Mouse (Mus musculus) natural killer cell, adult 2 months (primary cell): ENCODE measurements around the gene Prcc.
"Not testable (repeated sequence)": the region's sequence is repeated elsewhere in the genome, so short reads cannot be mapped to it uniquely, and the experiment has no call there.

Experiments used
- DNase-seq, 2 experiments: peaks; one replicate each; pipeline ENCODE4 v3.0.0; 2022; ENCODE audit warnings: low spot score in 2 of 2

Gene Prcc

GRCm38 (mm10) chr3:87905880-87906485 lies 20.6 kb upstream of the Prcc start, which contains the start of gene Hdgf:
TSS of gene Hdgf (plus strand) at chr3:87906321.
- DNase-seq = peak; percentile 93 to 94

- DNase-seq = no peak
Measured at GRCm38 (mm10) chr3:87903821-87904220, 18.4 kb upstream of the Prcc start.

GRCm38 (mm10) chr3:87901959-87902358 lies 16.6 kb upstream of the Prcc start:
- DNase-seq = not testable (repeated sequence)

- DNase-seq = no peak
Measured at GRCm38 (mm10) chr3:87901036-87901624, 15.7 kb upstream of the Prcc start.

- no peak for DNase-seq
Measured at GRCm38 (mm10) chr3:87899776-87900175, 14.4 kb upstream of the Prcc start.

DNA sequence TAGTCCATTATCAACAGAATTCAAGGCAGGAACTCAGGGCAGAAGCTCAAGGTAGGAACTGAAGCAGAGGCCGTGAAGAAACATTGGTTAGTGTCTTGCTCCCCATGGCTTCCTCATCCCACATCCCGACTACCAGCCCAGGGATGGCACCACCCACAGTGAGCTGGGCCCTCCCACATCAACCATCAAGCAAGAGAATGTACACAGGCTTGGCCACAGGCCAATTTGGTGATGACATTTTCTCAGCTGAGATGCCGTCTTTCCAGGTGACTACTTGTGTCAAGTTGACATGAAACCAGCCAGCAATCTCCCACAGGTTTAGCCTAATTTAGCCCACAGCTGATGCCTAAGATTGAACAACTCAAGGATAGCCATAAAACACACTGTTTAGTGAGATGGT lies 13.9 kb upstream of the Prcc start:
- no peak for DNase-seq

DNA sequence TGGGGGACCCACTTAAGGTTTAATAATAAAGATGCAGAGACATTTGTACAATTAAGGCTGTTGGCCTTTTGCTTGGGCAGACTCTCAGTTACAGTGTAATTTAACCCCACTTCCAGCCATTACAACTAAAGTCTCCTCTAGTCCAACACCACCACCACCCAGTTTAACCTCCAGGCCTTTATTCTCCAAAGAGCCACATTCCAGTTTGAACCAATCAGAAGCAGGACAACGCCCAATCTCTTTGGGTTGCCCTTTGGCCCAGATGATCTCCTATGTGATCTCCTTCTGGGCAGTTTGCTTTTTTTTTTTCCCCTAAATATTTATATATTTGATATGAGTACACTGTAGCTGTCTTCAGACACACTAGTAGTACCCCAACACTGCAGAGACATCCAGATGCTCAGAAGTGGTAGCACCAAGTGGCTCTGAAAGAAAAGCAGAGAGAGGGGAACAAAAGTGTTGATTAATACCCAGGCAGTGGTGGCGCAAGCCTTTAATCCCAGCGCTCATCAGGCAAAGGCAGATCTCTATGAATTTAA lies 8.0 kb upstream of the Prcc start:
- no peak for DNase-seq

GRCm38 (mm10) chr3:87891481-87891880 lies 6.1 kb upstream of the Prcc start:
- no peak for DNase-seq

- DNase-seq = not testable (repeated sequence)
Measured at GRCm38 (mm10) chr3:87887400-87887799, 2.0 kb upstream of the Prcc start.

- DNase-seq = no peak
Measured at GRCm38 (mm10) chr3:87886416-87886815, 1.0 kb upstream of the Prcc start.

DNA sequence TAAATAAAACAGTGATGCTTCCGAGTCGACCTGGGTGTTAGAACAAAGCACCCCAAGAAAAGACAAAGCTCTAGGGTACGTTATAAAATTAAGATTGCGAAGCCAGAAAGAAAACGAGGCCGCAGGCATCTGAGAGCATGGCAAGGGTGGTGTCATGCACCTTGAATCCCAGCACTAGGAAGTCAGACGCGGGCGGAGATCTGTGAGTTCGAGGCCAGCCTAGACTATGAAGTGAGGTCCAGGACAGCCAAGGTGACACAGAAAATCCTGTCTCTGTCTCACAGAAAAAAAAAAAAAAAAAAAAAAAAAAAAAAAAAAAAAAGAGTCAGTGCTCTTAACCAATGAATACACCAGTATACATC lies 577 bp upstream of the Prcc start:
- no peak for DNase-seq

DNA sequence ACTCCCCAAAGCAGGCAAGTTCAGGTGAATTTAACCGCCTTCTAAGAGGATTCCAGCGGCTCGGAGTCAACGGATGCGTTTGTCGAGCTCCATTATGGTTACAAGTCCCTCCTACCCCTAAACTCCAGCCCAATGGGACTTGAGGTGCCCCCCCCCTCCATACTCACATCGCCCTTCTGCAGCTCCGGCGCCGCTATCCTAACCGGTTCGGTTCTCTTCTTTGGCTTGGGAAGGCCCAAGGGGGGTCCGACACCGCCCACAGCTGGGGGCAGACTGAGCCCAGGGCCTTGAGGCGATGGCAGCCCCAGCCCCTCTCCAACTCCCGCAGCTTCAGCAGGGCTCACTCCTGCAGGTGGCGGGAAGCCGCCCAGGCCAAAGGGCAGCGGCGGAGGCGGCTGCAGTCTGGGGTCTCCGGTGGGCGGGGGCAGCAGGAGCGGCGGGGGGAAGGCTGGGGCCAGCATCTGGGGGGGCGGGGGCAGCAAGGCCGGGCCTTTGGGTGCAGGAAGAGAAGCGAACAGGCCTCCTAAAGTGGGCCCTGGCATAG lies 628 bp downstream of the Prcc start:
- DNase-seq = peak; percentile 12 to 19

GRCm38 (mm10) chr3:87884291-87884690 lies 1.1 kb downstream of the Prcc start:
- DNase-seq = no peak

DNA sequence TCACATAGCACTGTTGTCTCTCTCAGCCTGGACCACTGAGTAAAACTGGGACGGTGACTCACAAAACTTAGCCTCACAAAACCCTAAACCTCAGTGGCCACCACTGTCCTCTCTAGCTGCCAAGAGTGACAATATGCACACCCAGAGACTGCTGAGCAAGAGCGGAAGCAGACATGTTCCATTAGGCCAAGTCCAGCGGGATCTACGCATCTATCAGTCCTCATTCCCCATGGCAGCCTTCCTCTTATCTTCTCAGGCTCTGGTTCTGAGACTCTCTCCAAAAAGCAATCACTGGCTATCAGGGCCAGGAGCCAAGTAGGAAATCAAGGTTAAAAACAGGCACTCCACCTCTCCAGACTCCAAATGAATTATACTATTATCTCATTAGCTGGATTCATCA lies 7.7 kb downstream of the Prcc start:
- DNase-seq = no peak

GRCm38 (mm10) chr3:87864111-87864510 lies 21.3 kb downstream of the Prcc start:
- not testable (repeated sequence) for DNase-seq

DNA sequence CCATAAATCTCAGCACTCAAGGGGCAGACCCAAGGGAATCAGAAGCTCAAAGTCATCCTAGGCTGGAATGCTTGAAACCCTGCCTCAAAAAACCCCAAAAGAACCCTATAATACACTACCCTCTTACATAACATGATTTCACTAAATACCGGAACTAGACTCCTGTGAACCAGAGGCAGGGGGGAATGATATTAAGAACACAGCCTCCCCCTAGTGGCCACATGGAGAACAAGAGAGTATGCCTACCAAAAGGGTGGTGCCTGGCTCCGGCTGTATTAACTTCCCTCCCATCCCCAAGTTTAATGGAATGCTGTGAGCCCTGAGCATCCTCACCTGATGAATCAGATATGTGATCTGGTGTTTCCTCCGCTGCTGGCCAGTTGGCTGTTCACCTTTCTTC lies 25.6 kb downstream of the Prcc start:
- DNase-seq = peak; percentile 64 to 70

GRCm38 (mm10) chr3:87857666-87858065 lies 27.7 kb downstream of the Prcc start:
- no peak for DNase-seq

DNA sequence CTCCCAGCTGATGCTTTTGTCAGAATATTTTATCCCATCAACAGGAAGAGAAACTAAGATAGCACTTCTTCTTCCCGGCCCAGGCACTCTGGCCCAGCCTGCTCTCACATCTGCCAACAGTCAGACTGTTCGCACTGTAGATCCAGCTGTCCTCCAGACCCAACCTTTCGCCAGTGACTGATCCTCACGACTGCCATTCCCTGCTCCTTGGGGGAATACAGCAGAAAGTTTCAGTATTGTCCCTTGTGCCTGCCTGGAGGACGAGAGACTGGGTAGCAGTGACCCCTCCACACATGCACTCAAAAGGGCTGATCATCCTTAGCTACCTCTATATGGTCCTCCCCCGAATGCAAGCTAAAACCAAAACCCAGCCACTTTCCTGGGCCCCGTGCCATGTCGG lies 29.5 kb downstream of the Prcc start:
- no peak for DNase-seq

GRCm38 (mm10) chr3:87854795-87855568 lies 30.4 kb downstream of the Prcc start:
- DNase-seq = no peak

GRCm38 (mm10) chr3:87849117-87849516 lies 36.3 kb downstream of the Prcc start:
- DNase-seq = peak in 1 of 2 experiments; percentile 47

DNA sequence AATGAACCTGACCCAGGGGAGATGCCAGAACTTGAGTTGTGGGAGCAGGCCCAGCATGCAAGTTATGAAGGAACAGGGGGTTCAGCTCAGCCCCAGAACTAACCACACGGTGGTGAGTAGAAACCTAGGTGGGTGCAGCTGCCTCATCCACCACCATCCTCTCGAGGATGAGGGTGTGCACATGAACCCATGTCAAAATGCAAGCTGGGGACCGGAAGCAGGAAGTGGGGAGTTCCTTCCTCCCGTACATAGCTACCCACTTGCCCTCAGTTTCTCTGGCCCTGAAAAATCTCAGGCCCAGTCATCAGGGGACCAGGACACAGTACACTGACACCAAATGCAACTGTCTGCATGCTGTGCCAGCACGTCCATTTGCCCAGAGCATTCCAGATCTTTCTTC lies 37.7 kb downstream of the Prcc start:
- peak; percentile 39 to 47 for DNase-seq

- DNase-seq = peak; percentile 82 to 91
Measured at GRCm38 (mm10) chr3:87846650-87847110, 38.7 kb downstream of the Prcc start, which contains the start of gene Sh2d2a. TSS of gene Sh2d2a (plus strand) at chr3:87846755.
